Mouse (Mus musculus) stomach, postnatal 0 days (tissue): ENCODE results near the gene Adat3. TPM values are rescaled to one million over a fixed set of nuclear protein-coding genes. Genes with fewer than 3 reads are reported as not detected.
"Not testable (repeated sequence)": the region's sequence is repeated elsewhere in the genome, so short reads cannot be mapped to it uniquely, and the experiment has no call there.

Source experiments
- ATAC-seq: fragments of 200-750 bp; cut with Nextera tagmentation; 2 replicates; pipeline ENCODE4 v1.8.0; 2017; ENCODE audit not compliant: low FRiP score, low TSS enrichment
- DNase-seq: peaks from one replicate; pipeline ENCODE4 v3.0.0-alpha.2; 2016; ENCODE audit warnings: low spot score
- H3K27ac ChIP-seq: fragments of 300-500 bp; sonication (generic); replicated peaks from 2 replicates; pipeline ENCODE4 v1.5.1; 2014; ENCODE audit warnings: mild to moderate bottlenecking, control low read depth
- H3K27me3 ChIP-seq: fragments of 300-500 bp; sonication (generic); 2 replicates; pipeline ENCODE4 v1.6.1; 2014; ENCODE audit warnings: low read length; ENCODE audit not compliant: control insufficient read depth, insufficient read depth
- H3K36me3 ChIP-seq: fragments of 300-500 bp; sonication (generic); 2 replicates; pipeline ENCODE4 v1.6.1; 2014; ENCODE audit warnings: low read length, mixed read lengths; ENCODE audit not compliant: control insufficient read depth, insufficient read depth
- H3K4me1 ChIP-seq: fragments of 300-500 bp; sonication (generic); replicated peaks from 2 replicates; pipeline ENCODE4 v1.6.1; 2014; ENCODE audit warnings: antibody characterized with exemption; ENCODE audit not compliant: control insufficient read depth, insufficient read depth
- H3K4me2 ChIP-seq: fragments of 300-500 bp; sonication (generic); replicated peaks from 2 replicates; pipeline ENCODE4 v1.6.1; 2014; ENCODE audit warnings: low read depth, mild to moderate bottlenecking, control low read depth, moderate library complexity
- H3K4me3 ChIP-seq: fragments of 300-500 bp; sonication (generic); 2 replicates; pipeline ENCODE4 v1.5.1; 2014; ENCODE audit warnings: low read depth, low read length, control low read depth
- H3K9ac ChIP-seq: fragments of 300-500 bp; sonication (generic); 2 replicates; pipeline ENCODE4 v1.6.1; 2014; ENCODE audit warnings: mild to moderate bottlenecking, low read length, control low read depth, mixed read lengths
- H3K9me3 ChIP-seq: fragments of 300-500 bp; sonication (generic); 2 replicates; pipeline ENCODE4 v1.6.1; 2016; ENCODE audit warnings: low read length; ENCODE audit not compliant: control insufficient read depth
- CTCF ChIP-seq: IDR thresholded peaks from 2 replicates; pipeline ENCODE4 v1.5.1; 2016; ENCODE audit warnings: antibody characterized with exemption, low read depth, mild to moderate bottlenecking, moderate library complexity
- EP300 ChIP-seq: optimal IDR thresholded peaks from 2 replicates; pipeline ENCODE3; 2016; ENCODE audit warnings: antibody characterized with exemption
- WGBS: fragments of 180-500 bp; shearing (Covaris S2); extraction: QIAGEN DNeasy Blood & Tissue Kit; methylation state at CpG from one replicate; pipeline ENCODE4 v1.1.7; 2014; 5-methylcytosine and 5-hydroxymethylcytosine counted together
- polyA plus RNA-seq: library from polyadenylated mRNA; unstranded; fragments of >200 nt; fragmentation: Nextera tagmentation; extraction: Ambion mirVana; gene quantifications from 2 replicates; pipeline ENCODE4 v1.2.1, GENCODE M21; 2015

The Adat3 gene
- polyA plus RNA-seq, 1 experiment from 2014 or later, result 4.1 TPM

GRCm38 (mm10) chr10:80589879-80590854, 12.5 kb upstream of the Adat3 start, which contains the start of gene Abhd17a:
Gene Abhd17a, minus strand, starts transcription at chr10:80590341.
- peak; percentile 99 for DNase-seq
- H3K27me3 ChIP-seq, result no peaks in the 10 kb centered on the region
- H3K36me3 ChIP-seq, result peaks cover 10% of the 10 kb centered on the region
- H3K9me3 ChIP-seq, result no peaks in the 10 kb centered on the region
- peak within 1 kb of the TSS; percentile 89 for H3K27ac ChIP-seq
- TF ChIP-seq EP300 (no peak), CTCF (no peak)
- peak; percentile 94 for ATAC-seq
- H3K4me1 ChIP-seq, result peaks cover 6% of the 10 kb centered on the region; the same call in 1 of the 2 replicates
- peak within 1 kb of the TSS; percentile 95 for H3K9ac ChIP-seq
- peak within 1 kb of the TSS; percentile 97 for H3K4me2 ChIP-seq
- H3K4me3 ChIP-seq, result peak within 1 kb of the TSS; percentile 95
- 1% methylated on average over 57 of the region's 73 CpGs for WGBS

DNA sequence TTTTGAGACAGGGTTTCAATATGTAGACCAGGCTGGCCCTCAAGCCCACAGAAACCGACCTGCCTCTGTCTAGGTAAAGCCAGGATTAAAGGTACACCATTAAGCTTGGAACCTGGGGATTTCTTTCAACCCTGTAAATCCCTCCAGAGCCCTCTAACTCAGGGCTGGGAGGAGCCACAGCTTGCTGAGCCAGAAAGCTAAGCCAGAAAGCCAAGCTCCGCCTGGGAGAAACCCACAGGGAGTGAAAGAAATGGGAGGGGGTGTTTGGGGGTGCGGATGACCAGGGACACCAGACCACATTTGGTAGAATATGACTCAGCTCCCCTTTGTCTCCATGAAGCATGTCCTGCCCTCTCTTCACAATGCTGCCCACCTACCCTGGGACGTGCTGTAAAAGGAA, 6.4 kb upstream of the Adat3 start:
- 0 out of 2 replicates have a peak overlapping the region, but pooled peaks have one; percentile 18 for H3K27ac ChIP-seq
- 34% methylated on average over 4 of the region's 4 CpGs for WGBS
- H3K4me3 ChIP-seq, result no peak overlapping the region
- no peak for TF ChIP-seq EP300
- no peak for TF ChIP-seq CTCF
- no peaks in the 10 kb centered on the region for H3K36me3 ChIP-seq
- H3K4me1 ChIP-seq, result no peaks in the 10 kb centered on the region
- DNase-seq (no peak), ATAC-seq (no peak)
- H3K9me3 ChIP-seq, result no peaks in the 10 kb centered on the region
- H3K9ac ChIP-seq, result no peak overlapping the region
- H3K27me3 ChIP-seq, result no peaks in the 10 kb centered on the region
- H3K4me2 ChIP-seq, result no peak overlapping the region

DNA sequence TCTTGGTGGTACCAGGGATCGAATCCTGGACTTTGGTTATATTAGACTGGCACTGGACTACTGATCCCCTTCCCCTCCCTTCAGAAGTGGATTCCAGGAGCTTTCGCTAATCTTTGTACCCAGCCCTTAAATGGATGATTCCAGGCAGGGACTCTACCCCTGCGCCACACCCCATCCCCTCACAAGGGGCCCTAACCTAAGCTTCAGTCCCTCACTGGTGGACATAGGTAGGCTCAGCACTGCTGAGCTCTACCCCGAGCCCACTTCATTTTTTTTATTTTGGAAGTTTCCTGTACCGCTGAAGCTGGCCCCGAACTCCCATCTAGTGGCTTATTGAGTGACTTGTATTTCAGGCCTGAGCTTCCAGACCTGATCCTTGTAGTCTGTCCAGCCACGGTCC, 684 bp downstream of the Adat3 start:
- Histone ChIP-seq H3K36me3 (peaks cover 6% of the 10 kb centered on the region), H3K9ac (peak overlapping the region; percentile 68), H3K4me1 (peaks cover 3% of the 10 kb centered on the region; the same call in 1 of the 2 replicates), H3K9me3 (no peaks in the 10 kb centered on the region), H3K4me3 (peak overlapping the region; percentile 70), H3K27ac (peak overlapping the region; percentile 91), H3K27me3 (no peaks in the 10 kb centered on the region), H3K4me2 (peak overlapping the region; percentile 91)
- ATAC-seq, result no peak
- 27% methylated on average over 7 of the region's 7 CpGs for WGBS
- no peak for DNase-seq
- TF ChIP-seq CTCF (no peak), EP300 (no peak)

DNA sequence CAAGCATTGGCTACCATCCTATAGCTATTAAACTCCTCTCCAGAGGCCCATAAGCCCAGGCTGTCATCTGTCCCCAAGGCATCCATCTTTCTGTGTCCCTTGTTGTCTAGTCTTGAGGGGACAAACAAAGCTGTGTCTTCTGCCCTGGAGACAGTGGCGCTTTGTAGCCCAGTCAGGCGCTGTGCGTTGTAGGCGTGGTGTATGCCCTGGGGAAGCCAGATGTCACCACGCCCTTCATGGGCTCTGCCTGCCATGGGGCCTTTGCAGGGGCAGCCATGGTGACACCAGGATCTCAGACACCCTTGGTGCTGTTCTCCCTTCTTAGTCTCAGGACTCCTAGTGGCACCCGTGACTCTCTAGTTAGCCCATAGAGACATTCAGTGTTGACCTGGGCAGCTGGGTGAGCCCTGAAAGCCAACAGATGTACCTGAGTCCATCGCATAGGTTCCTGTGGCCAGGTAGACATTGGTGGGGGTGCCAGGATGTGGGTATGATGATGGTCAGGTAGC, 1.4 kb downstream of the Adat3 start:
- H3K27me3 ChIP-seq, result no peaks in the 10 kb centered on the region
- peak overlapping the region; percentile 91 for H3K4me2 ChIP-seq
- H3K4me1 ChIP-seq, result peaks cover 3% of the 10 kb centered on the region; the same call in 1 of the 2 replicates
- no peak for ATAC-seq
- peaks cover 7% of the 10 kb centered on the region for H3K36me3 ChIP-seq
- TF ChIP-seq EP300 (no peak), CTCF (no peak)
- WGBS, result 60% methylated on average over 7 of the region's 7 CpGs
- no peaks in the 10 kb centered on the region for H3K9me3 ChIP-seq
- peak overlapping the region; percentile 70; the same call in 1 of the 2 replicates for H3K4me3 ChIP-seq
- no peak for DNase-seq
- peak overlapping the region; percentile 91 for H3K27ac ChIP-seq
- H3K9ac ChIP-seq, result peak overlapping the region; percentile 68

GRCm38 (mm10) chr10:80604988-80605387, 2.3 kb downstream of the Adat3 start:
- 86% methylated on average over 2 of the region's 2 CpGs for WGBS
- ATAC-seq, result no peak

DNA sequence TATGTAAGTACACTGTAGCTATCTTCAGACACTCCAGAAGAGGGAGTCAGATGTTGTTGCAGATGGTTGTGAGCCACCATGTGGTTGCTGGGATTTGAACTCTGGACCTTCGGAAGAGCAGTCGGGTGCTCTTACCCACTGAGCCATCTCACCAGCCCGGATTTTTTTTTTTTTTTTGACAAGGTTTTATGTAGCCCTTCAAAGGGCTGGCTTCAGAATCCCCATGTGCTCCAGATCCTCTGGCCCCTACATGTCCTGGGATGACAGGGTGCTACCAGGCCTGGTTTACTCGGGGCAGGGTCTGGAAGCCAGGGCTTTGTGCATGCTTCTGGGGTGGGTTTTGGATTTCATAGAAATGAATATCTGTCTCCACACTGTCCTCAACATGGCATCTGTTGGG, 3.0 kb downstream of the Adat3 start, which contains the start of gene Gm49322:
Gene Gm49322, plus strand, starts transcription at position 301 of the 400 bp plus-strand sequence.
- DNase-seq, H3K4me2 ChIP-seq, H3K36me3 ChIP-seq, H3K4me3 ChIP-seq, H3K9me3 ChIP-seq, H3K4me1 ChIP-seq, H3K27me3 ChIP-seq, ATAC-seq: not testable (repeated sequence)
- 84% methylated on average over 4 of the region's 4 CpGs for WGBS
- Histone ChIP-seq H3K27ac (peak within 1 kb of the TSS; percentile 18; the same call in 1 of the 2 replicates), H3K9ac (peak within 1 kb of the TSS; percentile 13; the same call in 1 of the 2 replicates)

More at GRCm38 (mm10) chr10:80604988-80605387, 2.3 kb downstream of the Adat3 start:
- Histone ChIP-seq H3K9ac (no peak overlapping the region), H3K9me3 (no peaks in the 10 kb centered on the region), H3K4me2 (no peak overlapping the region), H3K27me3 (no peaks in the 10 kb centered on the region), H3K36me3 (peaks cover 9% of the 10 kb centered on the region), H3K4me1 (peaks cover 3% of the 10 kb centered on the region; the same call in 1 of the 2 replicates), H3K27ac (no peak overlapping the region), H3K4me3 (no peak overlapping the region)
- TF ChIP-seq EP300, result no peak
- TF ChIP-seq CTCF, result no peak
- no peak for DNase-seq
